Mouse (Mus musculus): ENCODE measurements around the gene Sept9.

DNA sequence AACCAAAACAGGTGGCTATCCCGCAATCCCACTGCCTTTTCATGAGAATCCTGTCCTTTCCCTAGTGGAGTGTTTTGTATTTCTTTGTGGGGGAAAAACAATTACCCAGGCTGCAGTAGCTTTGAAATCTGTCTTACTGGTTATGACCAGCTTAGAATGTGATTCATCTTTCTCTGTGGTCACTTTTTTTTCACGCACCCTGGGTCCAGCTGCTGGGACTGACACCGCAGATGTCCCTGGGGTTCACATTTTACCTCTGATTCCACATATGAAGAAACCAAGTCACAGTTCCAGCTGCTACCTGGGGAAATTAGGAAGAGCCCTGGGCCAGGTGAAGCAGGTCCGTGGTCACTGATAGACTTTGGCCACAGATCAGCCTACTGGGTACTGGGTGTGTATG is 194.3 kb downstream of the Sept9 start:
- no peak for TF ChIP-seq POLR2A (IDR thresholded peaks at IDR 0.05; ENCODE audit: control insufficient read depth, low read depth, low read length)
- no peak for TF ChIP-seq CTCF (IDR thresholded peaks at IDR 0.05; ENCODE audit: control insufficient read depth, insufficient read depth, insufficient replicate concordance, low read depth, low read length)
